In genomic region chr17:73108170-73108887, GRCm38 (mm10) we compare ENCODE assay signal across 8 mouse cellular contexts. TPM values are rescaled to one million over a fixed set of nuclear protein-coding genes. Genes with fewer than 3 reads are reported as not detected.
DNase-seq lines count a peak whose midpoint lies in the region; ATAC-seq and TF ChIP-seq lines count a peak whose summit lies in the region.

No protein-coding gene starts in this region.

- ATAC-seq in forebrain, embryonic 16.5 days = peak; percentile 51; the same call in 1 of the 2 replicates
- peak; percentile 2; the same call in 1 of the 2 replicates for ATAC-seq in megakaryocyte, adult 5-6 weeks (ENCODE audit: poor library complexity, severe bottlenecking)

- H3K4me3 ChIP-seq in left cerebral cortex, adult 2 months = peak overlapping the region; percentile 86
- H3K4me3 ChIP-seq in forebrain, embryonic 16.5 days (replicated peaks; ENCODE audit: low read length) = peak overlapping the region; percentile 93

- peak overlapping the region; percentile 88 for H3K9ac ChIP-seq in forebrain, embryonic 16.5 days (replicated peaks; ENCODE audit: low read depth, low read length)

- no peaks in the 10 kb centered on the region for H3K36me3 ChIP-seq in forebrain, embryonic 16.5 days (ENCODE audit: control insufficient read depth, insufficient read depth)

- peak overlapping the region; percentile 89 for H3K27ac ChIP-seq in left cerebral cortex, adult 2 months
- H3K27ac ChIP-seq in forebrain, embryonic 16.5 days (ENCODE audit: low read length) = peak overlapping the region; percentile 44

- no peak for TF ChIP-seq CTCF in left cerebral cortex, adult 2 months (IDR thresholded peaks at IDR 0.05)

- intact Hi-C loops in left cerebral cortex, adult 2 months (cut with DNase I) = loop anchor here (5.0 kb wide), 1 partner anchor 271 kb away; the partner anchor contains the start of gene Ypel5
- intact Hi-C loops in left cerebral cortex, postnatal 4 days (cut with DNase I) = loop anchor here (10.0 kb wide), 1 partner anchor 184 kb away; no protein-coding TSS in a partner anchor

- WGBS in forebrain, embryonic 16.5 days = 5% methylated on average over 35 of the region's 35 CpGs

- H3K27me3 ChIP-seq in forebrain, embryonic 16.5 days (replicated peaks; ENCODE audit: control insufficient read depth, insufficient read depth, low read length) = 0 out of 2 replicates have a peak, but pooled peaks cover 2% of the 10 kb centered on the region

- peaks cover 6% of the 10 kb centered on the region for H3K4me1 ChIP-seq in forebrain, embryonic 16.5 days (replicated peaks; ENCODE audit: control insufficient read depth, insufficient read depth, low read length)

- peak overlapping the region; percentile 97 for H3K4me2 ChIP-seq in forebrain, embryonic 16.5 days (ENCODE audit: low read length)

- DNase-seq in left cerebral cortex, adult 2 months (ENCODE audit: extremely low spot score in 1 of 2, low spot score in 2 of 2) = no peak
- DNase-seq in left cerebral cortex, postnatal 4 days = no peak
- DNase-seq in R1 (ENCODE audit: low read depth, low spot score) = peak; percentile 40
- peak; percentile 17 for DNase-seq in kidney, adult 18-20 months
- no peak for DNase-seq in embryo, embryonic 10 days (ENCODE audit: low spot score)
- DNase-seq in urinary bladder, postnatal 25 days (ENCODE audit: low spot score) = no peak

- no peaks in the 10 kb centered on the region for H3K9me3 ChIP-seq in forebrain, embryonic 16.5 days (ENCODE audit: control insufficient read depth, low read length)

RNA-seq across cellular contexts. Expression of gene Lclat1, which starts 0.5 kb away (rescaled TPM):
- 10 to 100 TPM; 38.5 to 40.2 TPM for total RNA-seq in left cerebral cortex, adult 2 months (2021)
- total RNA-seq in left cerebral cortex, postnatal 4 days (2021) = 10 to 100 TPM; 28.8 to 33.3 TPM
- polyA plus RNA-seq in forebrain, embryonic 16.5 days (2015; fragmentation: Nextera tagmentation; extraction: Ambion mirVana) = 9.6 and 9.8 TPM in 2 replicates
- 12.5 and 12.8 TPM in 2 replicates for total RNA-seq in megakaryocyte, adult 5-6 weeks (2015)
- total RNA-seq in megakaryocyte, adult 5-6 weeks (2017) = 7.0 and 9.1 TPM in 2 replicates

Comparison
In these comparisons a context has a peak if more than half of its experiments do, and no peak if none do; other contexts are left out.
1. DNase-seq: peak in R1 (single experiment) and kidney, adult 18-20 months (single experiment); none in left cerebral cortex, adult 2 months (0 of 2), left cerebral cortex, postnatal 4 days (single experiment), embryo, embryonic 10 days (single experiment) and urinary bladder, postnatal 25 days (single experiment).